Mouse (Mus musculus): ENCODE data around the gene Gnaq. TPM values are rescaled to one million over a fixed set of nuclear protein-coding genes. Genes with fewer than 3 reads are reported as not detected.
"Not testable (repeated sequence)": the region's sequence is repeated elsewhere in the genome, so short reads cannot be mapped to it uniquely, and the experiment has no call there.

Gnaq gene
- polyA plus RNA-seq, 1 experiment from 2014 or later, result 7.0 TPM

GRCm38 (mm10) chr19:16142990-16143389 lies 10.4 kb downstream of the Gnaq start:
- DNase-seq (ENCODE audit: low spot score), result no peak

- no peak for DNase-seq (ENCODE audit: low spot score)
Observed at GRCm38 (mm10) chr19:16147446-16147845, 14.8 kb downstream of the Gnaq start.

- no peak for DNase-seq (ENCODE audit: low spot score)
Observed at GRCm38 (mm10) chr19:16149094-16149493, 16.5 kb downstream of the Gnaq start.

- DNase-seq (ENCODE audit: low spot score), result no peak
Observed at GRCm38 (mm10) chr19:16150328-16150727, 17.7 kb downstream of the Gnaq start.

- DNase-seq (ENCODE audit: low spot score), result no peak
Observed at GRCm38 (mm10) chr19:16153851-16154250, 21.2 kb downstream of the Gnaq start.

GRCm38 (mm10) chr19:16154480-16154879 lies 21.8 kb downstream of the Gnaq start:
- DNase-seq (ENCODE audit: low spot score), result no peak

- DNase-seq (ENCODE audit: low spot score), result no peak
Observed at GRCm38 (mm10) chr19:16157120-16157519, 24.5 kb downstream of the Gnaq start.

GRCm38 (mm10) chr19:16160759-16161158 lies 28.1 kb downstream of the Gnaq start:
- DNase-seq (ENCODE audit: low spot score), result no peak

- DNase-seq (ENCODE audit: low spot score), result no peak
Observed at GRCm38 (mm10) chr19:16161222-16161621, 28.6 kb downstream of the Gnaq start.

GRCm38 (mm10) chr19:16164396-16164795 lies 31.8 kb downstream of the Gnaq start:
- not testable (repeated sequence) for DNase-seq (ENCODE audit: low spot score)

GRCm38 (mm10) chr19:16167185-16167584 lies 34.6 kb downstream of the Gnaq start:
- no peak for DNase-seq (ENCODE audit: low spot score)

GRCm38 (mm10) chr19:16168192-16168591 lies 35.6 kb downstream of the Gnaq start:
- no peak for DNase-seq (ENCODE audit: low spot score)

- DNase-seq (ENCODE audit: low spot score), result no peak
Observed at GRCm38 (mm10) chr19:16168653-16169198, 36.1 kb downstream of the Gnaq start.

GRCm38 (mm10) chr19:16170724-16171123 lies 38.1 kb downstream of the Gnaq start:
- DNase-seq (ENCODE audit: low spot score), result no peak

- no peak for DNase-seq (ENCODE audit: low spot score)
Observed at GRCm38 (mm10) chr19:16173721-16174120, 41.1 kb downstream of the Gnaq start.

- DNase-seq (ENCODE audit: low spot score), result no peak
Observed at GRCm38 (mm10) chr19:16176426-16176825, 43.8 kb downstream of the Gnaq start.

GRCm38 (mm10) chr19:16177139-16177727 lies 44.6 kb downstream of the Gnaq start:
- DNase-seq (ENCODE audit: low spot score), result no peak

GRCm38 (mm10) chr19:16181258-16181657 lies 48.6 kb downstream of the Gnaq start:
- DNase-seq (ENCODE audit: low spot score), result no peak

- DNase-seq (ENCODE audit: low spot score), result no peak
Observed at GRCm38 (mm10) chr19:16181852-16182475, 49.3 kb downstream of the Gnaq start.

- DNase-seq (ENCODE audit: low spot score), result no peak
Observed at GRCm38 (mm10) chr19:16183592-16184365, 51.1 kb downstream of the Gnaq start.

- DNase-seq (ENCODE audit: low spot score), result no peak
Observed at GRCm38 (mm10) chr19:16186984-16187383, 54.4 kb downstream of the Gnaq start.

GRCm38 (mm10) chr19:16187952-16188351 lies 55.3 kb downstream of the Gnaq start:
- DNase-seq (ENCODE audit: low spot score), result no peak

All from thymus, postnatal 0 days (tissue).